Mouse (Mus musculus) hindbrain, embryonic 10.5 days (tissue): Measurements from ENCODE around the gene C1qa. TPM values are rescaled to one million over a fixed set of nuclear protein-coding genes. Genes with fewer than 3 reads are reported as not detected.

ENCODE experiments used
- DNase-seq: peaks from one replicate; pipeline ENCODE4 v3.0.0-alpha.2; 2017; ENCODE audit warnings: low spot score
- H3K27ac ChIP-seq: fragments of 300-500 bp; sonication (generic); 2 replicates; pipeline ENCODE4 v1.5.1; 2016; ENCODE audit warnings: mild to moderate bottlenecking, moderate library complexity
- H3K27me3 ChIP-seq: fragments of 300-500 bp; sonication (generic); 2 replicates; pipeline ENCODE4 v1.6.1; 2016; ENCODE audit warnings: mild to moderate bottlenecking; ENCODE audit not compliant: poor library complexity, insufficient read depth, severe bottlenecking
- H3K36me3 ChIP-seq: fragments of 300-500 bp; sonication (generic); 2 replicates; pipeline ENCODE4 v1.6.1; 2016; ENCODE audit warnings: mild to moderate bottlenecking, moderate library complexity
- H3K4me1 ChIP-seq: fragments of 300-500 bp; sonication (generic); replicated peaks from 2 replicates; pipeline ENCODE4 v1.6.1; 2016; ENCODE audit warnings: mild to moderate bottlenecking
- H3K4me3 ChIP-seq: fragments of 300-500 bp; sonication (generic); 2 replicates; pipeline ENCODE4 v1.5.1; 2016; ENCODE audit warnings: mild to moderate bottlenecking, moderate library complexity
- H3K9me3 ChIP-seq: fragments of 300-500 bp; sonication (generic); 2 replicates; pipeline ENCODE4 v1.6.1; 2016; ENCODE audit warnings: mild to moderate bottlenecking, moderate library complexity
- WGBS: fragments of 180-500 bp; shearing (Covaris S2); methylation state at CpG from one replicate; pipeline ENCODE4 v1.1.7; 2016; 5-methylcytosine and 5-hydroxymethylcytosine counted together
- polyA plus RNA-seq: library from polyadenylated mRNA; unstranded; fragments of >200 nt; fragmentation: Nextera tagmentation; extraction: Ambion mirVana; gene quantifications from 2 replicates; pipeline ENCODE4 v1.2.1, GENCODE M21; 2016

The C1qa gene
- polyA plus RNA-seq, 1 experiment from 2014 or later: 10.8 TPM

DNA sequence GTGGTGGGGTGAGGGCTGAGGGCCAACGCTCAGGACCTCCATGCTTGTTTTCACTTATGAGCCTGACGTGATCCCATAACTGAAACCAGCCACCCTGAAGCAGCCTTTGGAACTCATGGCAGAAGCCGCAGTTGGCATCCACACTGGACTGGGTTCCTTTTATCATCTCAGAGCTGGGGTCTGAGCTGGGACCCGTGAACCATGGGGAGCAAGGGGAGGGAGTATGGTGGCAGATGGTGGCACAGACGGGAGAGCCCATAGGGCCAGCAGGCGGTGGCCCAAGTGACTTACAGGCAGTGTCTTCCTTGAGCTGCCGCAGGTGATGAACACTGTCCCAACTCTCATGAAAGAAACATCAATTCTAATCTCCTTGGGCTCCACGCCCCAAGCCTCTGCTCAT is 20.2 kb upstream of the C1qa start:
- peaks cover 17% of the 10 kb centered on the region for H3K27me3 ChIP-seq
- 89% methylated on average over 8 of the region's 8 CpGs for WGBS
- peaks cover 23% of the 10 kb centered on the region for H3K4me1 ChIP-seq
- DNase-seq: no peak
- no peaks in the 10 kb centered on the region for H3K9me3 ChIP-seq
- H3K27ac ChIP-seq: no peak overlapping the region
- no peaks in the 10 kb centered on the region for H3K36me3 ChIP-seq
- H3K4me3 ChIP-seq: no peak overlapping the region

GRCm38 (mm10) chr4:136917165-136917524 is 18.5 kb upstream of the C1qa start:
- no peak for DNase-seq
- Histone ChIP-seq H3K27ac (peak overlapping the region; percentile 30; the same call in 1 of the 2 replicates), H3K9me3 (no peaks in the 10 kb centered on the region), H3K4me1 (peaks cover 33% of the 10 kb centered on the region), H3K4me3 (no peak overlapping the region), H3K36me3 (no peaks in the 10 kb centered on the region), H3K27me3 (peaks cover 28% of the 10 kb centered on the region)
- 42% methylated on average over 7 of the region's 7 CpGs for WGBS

GRCm38 (mm10) chr4:136916359-136917164 is 18.0 kb upstream of the C1qa start:
- H3K36me3 ChIP-seq: no peaks in the 10 kb centered on the region
- no peak for DNase-seq
- H3K27ac ChIP-seq: no peak overlapping the region
- 68% methylated on average over 20 of the region's 20 CpGs for WGBS
- no peak overlapping the region for H3K4me3 ChIP-seq
- H3K4me1 ChIP-seq: peaks cover 39% of the 10 kb centered on the region
- no peaks in the 10 kb centered on the region for H3K9me3 ChIP-seq
- H3K27me3 ChIP-seq: peaks cover 34% of the 10 kb centered on the region

DNA sequence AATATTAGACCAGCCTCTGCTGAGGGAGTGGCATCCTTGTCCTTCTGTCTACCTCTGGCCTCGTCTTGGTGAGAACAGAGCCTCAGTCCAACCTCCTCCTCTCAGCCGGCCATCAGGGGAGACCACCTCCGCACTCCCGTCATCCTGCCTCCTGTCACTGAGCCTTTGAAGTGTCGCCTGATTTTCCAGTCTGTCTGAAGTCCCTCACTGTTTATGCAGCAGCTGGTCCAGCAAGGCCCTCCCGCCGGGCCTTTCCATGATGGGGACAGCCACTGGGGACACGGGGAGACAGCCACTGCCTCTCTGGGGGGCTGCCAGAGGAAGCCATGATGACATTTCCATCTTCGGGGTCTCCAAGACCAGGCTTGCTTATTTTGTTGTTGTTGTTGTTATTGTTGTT is 14.2 kb upstream of the C1qa start:
- DNase-seq: peak; percentile 35
- Histone ChIP-seq H3K36me3 (no peaks in the 10 kb centered on the region), H3K9me3 (no peaks in the 10 kb centered on the region), H3K27me3 (peaks cover 56% of the 10 kb centered on the region), H3K4me1 (peaks cover 49% of the 10 kb centered on the region), H3K4me3 (no peak overlapping the region), H3K27ac (peak overlapping the region; percentile 13; the same call in 1 of the 2 replicates)
- whole genome bisulfite sequencing: 8% methylated on average over 9 of the region's 9 CpGs

DNA sequence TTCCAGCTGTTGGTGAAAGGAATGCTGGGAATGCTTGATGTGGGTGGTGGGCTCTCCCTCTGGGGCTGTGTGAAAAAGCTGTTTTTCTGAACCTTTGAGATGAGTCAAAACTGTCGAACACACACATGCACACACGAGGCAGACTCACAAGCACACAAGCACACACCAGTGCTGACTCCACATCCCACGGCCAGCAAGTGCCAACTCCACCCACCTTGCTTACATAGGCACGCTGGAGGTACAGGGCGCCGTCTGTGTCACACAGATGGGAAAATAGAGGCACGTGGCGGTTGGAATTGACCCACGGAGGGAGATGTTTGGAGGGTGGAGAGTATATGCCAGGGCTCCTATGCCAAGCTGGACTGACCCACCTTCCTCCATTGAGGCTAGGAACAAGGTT is 13.2 kb upstream of the C1qa start:
- Histone ChIP-seq H3K27ac (peak overlapping the region; percentile 30; the same call in 1 of the 2 replicates), H3K9me3 (no peaks in the 10 kb centered on the region), H3K36me3 (no peaks in the 10 kb centered on the region), H3K27me3 (peaks cover 64% of the 10 kb centered on the region), H3K4me1 (peaks cover 41% of the 10 kb centered on the region), H3K4me3 (peak overlapping the region; percentile 14)
- WGBS: 38% methylated on average over 9 of the region's 9 CpGs
- no peak for DNase-seq

DNA sequence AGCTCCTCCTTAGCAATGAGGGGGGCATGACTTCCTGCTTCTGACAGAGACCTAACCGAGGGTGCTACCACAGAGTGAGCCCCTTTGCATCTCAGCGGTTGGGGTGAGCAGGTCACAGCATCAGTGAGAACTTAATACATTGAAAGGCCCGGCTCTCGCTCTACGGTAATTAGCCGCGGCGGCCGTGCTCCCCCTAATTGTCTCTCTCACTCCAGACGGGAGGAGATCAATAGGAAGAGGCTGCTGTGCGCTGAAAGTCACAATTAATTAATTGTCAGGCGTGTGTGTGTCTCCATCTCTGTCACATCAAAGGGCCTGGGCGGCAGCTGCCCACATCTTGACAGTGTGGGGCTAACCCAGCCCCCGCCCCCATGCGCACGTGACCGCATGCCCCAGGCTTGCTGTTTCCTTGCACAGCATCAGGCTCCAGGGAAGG is 12.6 kb upstream of the C1qa start:
- 2% methylated on average over 17 of the region's 17 CpGs for WGBS
- no peaks in the 10 kb centered on the region for H3K9me3 ChIP-seq
- H3K4me1 ChIP-seq: peaks cover 38% of the 10 kb centered on the region
- no peaks in the 10 kb centered on the region for H3K36me3 ChIP-seq
- DNase-seq: peak; percentile 56
- peak overlapping the region; percentile 14 for H3K4me3 ChIP-seq
- peak overlapping the region; percentile 30; the same call in 1 of the 2 replicates for H3K27ac ChIP-seq
- peaks cover 70% of the 10 kb centered on the region for H3K27me3 ChIP-seq

DNA sequence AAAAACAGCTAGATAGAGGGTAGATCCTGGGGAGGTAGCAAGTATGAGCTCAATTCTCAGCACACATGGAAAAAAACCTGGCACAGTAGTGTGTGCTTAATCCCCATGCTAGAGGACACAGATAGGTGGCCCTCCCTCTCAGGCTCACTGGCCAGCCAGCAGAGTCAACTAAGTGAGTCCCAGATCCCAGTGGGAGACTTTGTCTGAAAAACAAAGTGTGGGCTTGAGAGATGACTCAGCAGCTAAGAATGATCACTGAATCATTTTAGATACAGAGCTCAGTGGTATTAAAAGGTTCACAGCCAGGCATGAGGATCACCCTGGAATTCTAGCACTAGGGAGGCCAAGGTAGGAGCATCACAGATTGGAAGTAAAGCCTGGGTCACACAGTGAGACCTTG is 9.2 kb upstream of the C1qa start:
- no peak for DNase-seq
- H3K4me3 ChIP-seq: no peak overlapping the region
- peaks cover 84% of the 10 kb centered on the region for H3K27me3 ChIP-seq

DNA sequence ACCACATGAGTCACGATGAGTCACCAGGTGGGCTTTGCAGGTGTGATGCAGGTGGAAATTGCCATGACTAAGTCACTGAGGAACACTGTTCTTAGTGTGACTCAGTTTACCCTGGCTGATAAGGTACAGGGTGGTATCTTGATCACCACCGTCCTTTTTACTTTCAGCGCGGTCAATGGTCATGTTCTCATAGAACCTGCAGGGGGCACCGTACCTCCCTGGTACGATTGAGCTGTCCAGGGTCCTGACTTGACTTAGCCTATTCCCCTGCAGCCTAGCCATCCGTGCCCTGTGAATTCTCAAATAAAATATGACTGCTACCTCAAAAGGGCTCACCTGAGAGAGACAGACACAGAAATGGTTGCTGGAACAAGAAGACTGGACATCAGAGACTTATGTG is 8.4 kb upstream of the C1qa start:
- Histone ChIP-seq H3K4me1 (peaks cover 28% of the 10 kb centered on the region), H3K36me3 (no peaks in the 10 kb centered on the region), H3K4me3 (no peak overlapping the region), H3K27me3 (peaks cover 83% of the 10 kb centered on the region), H3K27ac (no peak overlapping the region), H3K9me3 (no peaks in the 10 kb centered on the region)
- WGBS: 16% methylated on average over 7 of the region's 7 CpGs
- peak; percentile 55 for DNase-seq

More for the DNA sequence above, 9.2 kb upstream of the C1qa start:
- Histone ChIP-seq H3K36me3 (no peaks in the 10 kb centered on the region), H3K4me1 (peaks cover 36% of the 10 kb centered on the region), H3K9me3 (no peaks in the 10 kb centered on the region), H3K27ac (no peak overlapping the region)

- peaks cover 64% of the 10 kb centered on the region for H3K27me3 ChIP-seq
- H3K4me3 ChIP-seq: peak overlapping the region; percentile 31
- DNase-seq: no peak
- H3K36me3 ChIP-seq: no peaks in the 10 kb centered on the region
- no peak overlapping the region for H3K27ac ChIP-seq
- H3K4me1 ChIP-seq: peaks cover 13% of the 10 kb centered on the region
- H3K9me3 ChIP-seq: no peaks in the 10 kb centered on the region
- under 1% methylated on average over 23 of the region's 23 CpGs for WGBS
These were observed 6.3 kb upstream of the C1qa start for GRCm38 (mm10) chr4:136904767-136905539.

DNA sequence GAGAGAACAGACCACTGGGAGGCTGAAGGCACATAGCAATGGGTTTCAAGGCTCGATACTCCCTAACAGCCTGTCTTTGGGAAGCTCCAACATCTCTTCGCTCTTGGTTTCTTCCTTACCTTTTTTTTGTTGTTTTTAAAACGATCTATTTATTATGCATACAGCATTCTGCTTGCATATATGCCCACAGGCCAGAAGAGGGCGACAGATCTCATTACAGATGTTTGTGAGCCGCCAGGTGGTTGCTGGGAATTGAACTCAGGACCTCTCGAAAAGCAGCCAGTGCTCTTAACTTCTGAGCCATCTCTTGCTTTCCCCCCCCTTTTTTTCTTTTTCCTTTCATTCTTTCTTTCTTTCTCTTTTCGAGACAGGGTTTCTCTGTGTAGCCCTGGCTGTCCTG is 551 bp upstream of the C1qa start:
- Histone ChIP-seq H3K27ac (no peak overlapping the region), H3K27me3 (peaks cover 65% of the 10 kb centered on the region), H3K9me3 (no peaks in the 10 kb centered on the region), H3K4me1 (peaks cover 15% of the 10 kb centered on the region), H3K4me3 (no peak overlapping the region), H3K36me3 (no peaks in the 10 kb centered on the region)
- no peak for DNase-seq
- WGBS: 62% methylated on average over 7 of the region's 7 CpGs

DNA sequence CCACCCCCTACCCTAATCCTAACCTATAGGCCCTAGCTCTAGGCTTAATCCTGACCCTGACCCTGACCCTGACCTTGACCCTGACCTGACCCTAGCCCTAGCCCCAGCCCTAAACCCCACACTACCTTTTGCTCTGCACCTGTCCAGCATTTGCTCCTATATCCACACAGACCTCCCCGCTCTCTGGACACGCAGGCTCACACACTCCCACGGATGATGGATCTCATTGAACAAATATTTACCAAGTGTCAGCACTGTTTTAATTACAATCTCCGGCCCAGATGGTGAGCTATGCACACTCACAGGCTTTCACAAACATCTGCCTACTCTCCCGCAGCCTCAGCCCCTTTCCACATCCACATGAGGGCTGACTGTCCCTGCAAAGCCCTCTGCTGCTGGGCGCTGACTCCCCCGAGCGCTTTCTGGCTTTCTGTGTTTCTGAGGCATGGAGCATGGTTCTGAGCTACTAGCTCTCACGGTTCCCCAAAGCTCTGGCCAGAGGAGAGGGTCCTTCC is 462 bp downstream of the C1qa start:
- Histone ChIP-seq H3K27me3 (peaks cover 66% of the 10 kb centered on the region), H3K9me3 (no peaks in the 10 kb centered on the region), H3K36me3 (no peaks in the 10 kb centered on the region), H3K27ac (no peak overlapping the region), H3K4me1 (peaks cover 17% of the 10 kb centered on the region), H3K4me3 (no peak overlapping the region)
- no peak for DNase-seq
- 72% methylated on average over 9 of the region's 9 CpGs for WGBS

DNA sequence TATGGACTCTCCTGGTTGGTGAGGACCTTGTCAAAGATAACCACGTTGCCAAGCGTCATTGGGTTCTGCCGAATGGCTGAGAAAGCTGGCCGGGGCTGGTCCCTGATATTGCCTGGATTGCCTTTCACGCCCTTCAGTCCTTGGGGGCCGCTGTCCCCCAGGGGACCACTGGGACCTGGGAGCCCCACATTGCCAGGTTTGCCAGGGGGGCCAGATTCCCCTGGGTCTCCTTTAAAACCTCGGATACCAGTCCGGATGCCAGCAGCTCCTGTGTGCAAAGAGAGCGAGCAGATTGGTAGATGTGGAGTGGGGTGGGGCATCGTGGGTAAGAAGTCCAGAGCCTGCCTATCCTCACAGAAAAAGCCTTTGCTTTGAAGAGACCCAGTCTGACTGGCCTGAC is 2.1 kb downstream of the C1qa start:
- Histone ChIP-seq H3K9me3 (no peaks in the 10 kb centered on the region), H3K27ac (no peak overlapping the region), H3K27me3 (peaks cover 71% of the 10 kb centered on the region), H3K36me3 (no peaks in the 10 kb centered on the region), H3K4me3 (no peak overlapping the region), H3K4me1 (peaks cover 17% of the 10 kb centered on the region)
- no peak for DNase-seq
- 35% methylated on average over 10 of the region's 10 CpGs for WGBS

DNA sequence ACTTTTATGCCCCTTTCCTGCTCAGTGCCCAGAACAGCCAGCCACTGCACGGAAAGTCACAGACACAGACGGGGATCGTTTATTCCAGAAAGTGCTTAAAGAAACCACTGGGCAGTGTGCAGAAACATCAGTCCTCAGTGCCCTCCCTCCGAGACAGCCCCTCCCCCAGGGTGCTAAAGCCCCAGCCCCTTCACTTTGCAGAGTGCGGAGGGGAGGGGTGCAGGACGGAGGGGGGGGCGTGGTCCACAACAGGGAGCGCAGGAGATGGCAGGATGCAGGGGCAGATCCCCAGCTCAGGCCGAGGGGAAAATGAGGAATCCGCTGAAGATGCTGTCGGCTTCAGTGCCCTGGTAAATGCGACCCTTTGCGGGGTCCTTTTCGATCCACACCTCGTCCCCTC is 2.7 kb downstream of the C1qa start:
- Histone ChIP-seq H3K36me3 (no peaks in the 10 kb centered on the region), H3K27ac (0 out of 2 replicates have a peak overlapping the region, but pooled peaks have one; percentile 35), H3K9me3 (no peaks in the 10 kb centered on the region), H3K4me1 (peaks cover 17% of the 10 kb centered on the region), H3K27me3 (peaks cover 77% of the 10 kb centered on the region), H3K4me3 (peak overlapping the region; percentile 29)
- WGBS: 7% methylated on average over 15 of the region's 15 CpGs
- no peak for DNase-seq
